Mouse (Mus musculus): Measurements from ENCODE around the gene Lmf1. TPM values are rescaled to one million over a fixed set of nuclear protein-coding genes. Genes with fewer than 3 reads are reported as not detected.

The Lmf1 gene
- polyA plus RNA-seq, 1 experiment from 2014 or later: 32.7 TPM

GRCm38 (mm10) chr17:25555666-25556629 is 22.9 kb upstream of the Lmf1 start:
- 0 out of 2 replicates have a peak, but pooled peaks cover 6% of the 10 kb centered on the region for H3K27me3 ChIP-seq (ENCODE audit: insufficient read depth, low read length)
- WGBS: 4% methylated on average over 29 of the region's 29 CpGs

GRCm38 (mm10) chr17:25556630-25557354 is 22.1 kb upstream of the Lmf1 start:
- peak; percentile 67; the same call in 1 of the 2 replicates for ATAC-seq (ENCODE audit: low FRiP score, low TSS enrichment)

More at GRCm38 (mm10) chr17:25555666-25556629, 22.9 kb upstream of the Lmf1 start:
- peak overlapping the region; percentile 20 for H3K4me3 ChIP-seq (ENCODE audit: low read length)
- H3K27ac ChIP-seq (ENCODE audit: low read length): no peak overlapping the region
- peaks cover 17% of the 10 kb centered on the region for H3K4me1 ChIP-seq (ENCODE audit: insufficient read depth, low read length)
- no peaks in the 10 kb centered on the region for H3K9me3 ChIP-seq (ENCODE audit: low read length)
- no peaks in the 10 kb centered on the region for H3K36me3 ChIP-seq (ENCODE audit: insufficient read depth, low read length)
- H3K9ac ChIP-seq (replicated peaks; ENCODE audit: low read length): peak overlapping the region; percentile 47
- ATAC-seq (ENCODE audit: low FRiP score, low TSS enrichment): 0 out of 2 replicates have a peak, but pooled peaks have one; percentile 36
- H3K4me2 ChIP-seq (replicated peaks; ENCODE audit: low read depth, low read length): peak overlapping the region; percentile 46

GRCm38 (mm10) chr17:25559634-25560033 is 19.3 kb upstream of the Lmf1 start:
- Histone ChIP-seq H3K9me3 (ENCODE audit: low read length) (no peaks in the 10 kb centered on the region), H3K36me3 (ENCODE audit: insufficient read depth, low read length) (no peaks in the 10 kb centered on the region), H3K4me1 (ENCODE audit: insufficient read depth, low read length) (peaks cover 17% of the 10 kb centered on the region), H3K27ac (ENCODE audit: low read length) (no peak overlapping the region), H3K4me3 (ENCODE audit: low read length) (no peak overlapping the region), H3K27me3 (ENCODE audit: insufficient read depth, low read length) (0 out of 2 replicates have a peak, but pooled peaks cover 6% of the 10 kb centered on the region), H3K4me2 (replicated peaks; ENCODE audit: low read depth, low read length) (no peak overlapping the region), H3K9ac (replicated peaks; ENCODE audit: low read length) (no peak overlapping the region)
- ATAC-seq (ENCODE audit: low FRiP score, low TSS enrichment): no peak
- WGBS: 40% methylated on average over 4 of the region's 4 CpGs

More at GRCm38 (mm10) chr17:25556630-25557354, 22.1 kb upstream of the Lmf1 start:
- no peaks in the 10 kb centered on the region for H3K36me3 ChIP-seq (ENCODE audit: insufficient read depth, low read length)
- peak overlapping the region; percentile 31; the same call in 1 of the 2 replicates for H3K27ac ChIP-seq (ENCODE audit: low read length)
- WGBS: 9% methylated on average over 21 of the region's 21 CpGs
- H3K9me3 ChIP-seq (ENCODE audit: low read length): no peaks in the 10 kb centered on the region
- H3K4me3 ChIP-seq (ENCODE audit: low read length): peak overlapping the region; percentile 20
- 0 out of 2 replicates have a peak, but pooled peaks cover 6% of the 10 kb centered on the region for H3K27me3 ChIP-seq (ENCODE audit: insufficient read depth, low read length)
- H3K4me2 ChIP-seq (replicated peaks; ENCODE audit: low read depth, low read length): peak overlapping the region; percentile 46
- H3K9ac ChIP-seq (replicated peaks; ENCODE audit: low read length): peak overlapping the region; percentile 47
- H3K4me1 ChIP-seq (ENCODE audit: insufficient read depth, low read length): peaks cover 17% of the 10 kb centered on the region

GRCm38 (mm10) chr17:25560554-25561222 is 18.2 kb upstream of the Lmf1 start:
- no peak for ATAC-seq (ENCODE audit: low FRiP score, low TSS enrichment)
- no peak overlapping the region for H3K27ac ChIP-seq (ENCODE audit: low read length)
- no peaks in the 10 kb centered on the region for H3K9me3 ChIP-seq (ENCODE audit: low read length)

GRCm38 (mm10) chr17:25561223-25562028 is 17.5 kb upstream of the Lmf1 start:
- WGBS: 76% methylated on average over 16 of the region's 16 CpGs

More at GRCm38 (mm10) chr17:25560554-25561222, 18.2 kb upstream of the Lmf1 start:
- Histone ChIP-seq H3K9ac (replicated peaks; ENCODE audit: low read length) (no peak overlapping the region), H3K36me3 (ENCODE audit: insufficient read depth, low read length) (no peaks in the 10 kb centered on the region), H3K4me2 (replicated peaks; ENCODE audit: low read depth, low read length) (no peak overlapping the region), H3K4me1 (ENCODE audit: insufficient read depth, low read length) (peaks cover 20% of the 10 kb centered on the region), H3K4me3 (ENCODE audit: low read length) (no peak overlapping the region), H3K27me3 (ENCODE audit: insufficient read depth, low read length) (0 out of 2 replicates have a peak, but pooled peaks cover 6% of the 10 kb centered on the region)
- WGBS: 48% methylated on average over 5 of the region's 5 CpGs

GRCm38 (mm10) chr17:25564481-25564880 is 14.4 kb upstream of the Lmf1 start:
- H3K4me1 ChIP-seq (ENCODE audit: insufficient read depth, low read length): peaks cover 10% of the 10 kb centered on the region
- 83% methylated on average over 5 of the region's 5 CpGs for WGBS
- no peaks in the 10 kb centered on the region for H3K36me3 ChIP-seq (ENCODE audit: insufficient read depth, low read length)
- peaks cover 9% of the 10 kb centered on the region for H3K27me3 ChIP-seq (ENCODE audit: insufficient read depth, low read length)
- no peak overlapping the region for H3K27ac ChIP-seq (ENCODE audit: low read length)
- H3K9ac ChIP-seq (replicated peaks; ENCODE audit: low read length): no peak overlapping the region
- ATAC-seq (ENCODE audit: low FRiP score, low TSS enrichment): no peak
- H3K4me3 ChIP-seq (ENCODE audit: low read length): no peak overlapping the region
- H3K4me2 ChIP-seq (replicated peaks; ENCODE audit: low read depth, low read length): no peak overlapping the region
- no peaks in the 10 kb centered on the region for H3K9me3 ChIP-seq (ENCODE audit: low read length)

More at GRCm38 (mm10) chr17:25561223-25562028, 17.5 kb upstream of the Lmf1 start:
- H3K27ac ChIP-seq (ENCODE audit: low read length): no peak overlapping the region
- no peak for ATAC-seq (ENCODE audit: low FRiP score, low TSS enrichment)
- H3K4me3 ChIP-seq (ENCODE audit: low read length): no peak overlapping the region
- 0 out of 2 replicates have a peak, but pooled peaks cover 6% of the 10 kb centered on the region for H3K27me3 ChIP-seq (ENCODE audit: insufficient read depth, low read length)
- H3K9ac ChIP-seq (replicated peaks; ENCODE audit: low read length): no peak overlapping the region
- H3K9me3 ChIP-seq (ENCODE audit: low read length): no peaks in the 10 kb centered on the region
- no peak overlapping the region for H3K4me2 ChIP-seq (replicated peaks; ENCODE audit: low read depth, low read length)
- H3K4me1 ChIP-seq (ENCODE audit: insufficient read depth, low read length): peaks cover 15% of the 10 kb centered on the region
- no peaks in the 10 kb centered on the region for H3K36me3 ChIP-seq (ENCODE audit: insufficient read depth, low read length)

- no peak for ATAC-seq (ENCODE audit: low FRiP score, low TSS enrichment)
- Histone ChIP-seq H3K27me3 (ENCODE audit: insufficient read depth, low read length) (peaks cover 15% of the 10 kb centered on the region), H3K36me3 (ENCODE audit: insufficient read depth, low read length) (no peaks in the 10 kb centered on the region), H3K4me3 (ENCODE audit: low read length) (no peak overlapping the region), H3K4me1 (ENCODE audit: insufficient read depth, low read length) (peaks cover 15% of the 10 kb centered on the region), H3K27ac (ENCODE audit: low read length) (no peak overlapping the region), H3K9ac (replicated peaks; ENCODE audit: low read length) (no peak overlapping the region; the same call in 1 of the 2 replicates), H3K9me3 (ENCODE audit: low read length) (no peaks in the 10 kb centered on the region), H3K4me2 (replicated peaks; ENCODE audit: low read depth, low read length) (no peak overlapping the region)
- WGBS: 28% methylated on average over 6 of the region's 6 CpGs
Observed at GRCm38 (mm10) chr17:25565244-25565643, 13.6 kb upstream of the Lmf1 start.

GRCm38 (mm10) chr17:25565860-25566600 is 12.9 kb upstream of the Lmf1 start:
- H3K36me3 ChIP-seq (ENCODE audit: insufficient read depth, low read length): no peaks in the 10 kb centered on the region
- no peaks in the 10 kb centered on the region for H3K9me3 ChIP-seq (ENCODE audit: low read length)
- whole genome bisulfite sequencing: 79% methylated on average over 17 of the region's 17 CpGs
- H3K4me2 ChIP-seq (replicated peaks; ENCODE audit: low read depth, low read length): no peak overlapping the region
- H3K4me1 ChIP-seq (ENCODE audit: insufficient read depth, low read length): peaks cover 17% of the 10 kb centered on the region
- no peak overlapping the region for H3K27ac ChIP-seq (ENCODE audit: low read length)
- no peak for ATAC-seq (ENCODE audit: low FRiP score, low TSS enrichment)
- H3K27me3 ChIP-seq (ENCODE audit: insufficient read depth, low read length): peaks cover 15% of the 10 kb centered on the region
- no peak overlapping the region for H3K9ac ChIP-seq (replicated peaks; ENCODE audit: low read length)
- no peak overlapping the region for H3K4me3 ChIP-seq (ENCODE audit: low read length)

All from kidney, embryonic 16.5 days (tissue).